Mouse (Mus musculus): Measurements from ENCODE around the gene Rundc3a.
A peak's percentile ranks its signal among the peaks of the same experiment; 100 is the strongest.
"Not testable (repeated sequence)": the region's sequence is repeated elsewhere in the genome, so short reads cannot be mapped to it uniquely, and the experiment has no call there.

Gene Rundc3a

DNA sequence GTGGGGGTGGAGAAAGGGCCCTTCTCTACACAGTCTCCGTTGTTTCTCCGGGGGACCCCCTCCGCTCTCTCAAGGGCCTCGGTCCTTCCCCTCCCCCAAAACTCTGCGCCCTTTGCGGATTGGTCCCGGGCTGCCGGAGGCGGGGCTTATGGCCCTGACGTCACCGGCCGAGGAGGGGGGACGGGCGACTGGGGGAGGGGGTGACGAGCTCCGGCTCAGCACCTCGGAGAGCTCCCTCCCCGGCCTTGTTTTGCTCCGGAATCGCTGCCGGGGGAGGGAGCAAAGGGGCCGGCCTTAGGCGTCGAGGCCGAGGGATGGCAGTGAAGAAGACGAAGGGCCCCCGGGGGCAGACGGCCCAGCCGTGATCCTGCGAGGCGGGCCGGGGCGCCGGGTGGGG lies at the start of gene Rundc3a:
TSS of gene Rundc3a (plus strand) at position 166 of the 397 bp plus-strand sequence.
- peak; percentile 95 for DNase-seq

GRCm38 (mm10) chr11:102344458-102344857 lies 48.7 kb upstream of the Rundc3a start:
- no peak for DNase-seq

- no peak for DNase-seq
Observed at GRCm38 (mm10) chr11:102346926-102347325, 46.3 kb upstream of the Rundc3a start.

DNA sequence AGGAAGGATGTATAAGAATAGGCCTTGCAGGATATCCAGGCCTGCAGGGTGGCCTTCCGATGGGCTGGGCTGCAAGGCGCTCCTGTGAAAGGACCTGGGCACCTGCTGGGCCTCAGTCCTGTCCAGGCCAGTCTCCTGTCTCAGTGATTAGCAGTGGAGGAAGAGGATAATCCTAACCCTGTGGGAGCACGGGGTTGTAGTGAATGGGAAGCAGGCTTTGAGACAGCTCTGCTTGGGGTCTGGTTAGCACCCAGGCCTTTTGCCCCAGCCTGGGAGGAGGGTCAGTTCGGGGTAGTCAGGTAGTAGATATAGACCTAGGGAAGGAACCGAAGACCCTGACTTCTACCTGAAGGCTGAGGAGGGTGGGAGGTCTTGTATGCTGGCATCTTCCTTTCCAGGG lies 45.5 kb upstream of the Rundc3a start:
- DNase-seq: no peak

GRCm38 (mm10) chr11:102348101-102348585 lies 45.1 kb upstream of the Rundc3a start:
- no peak for DNase-seq

DNA sequence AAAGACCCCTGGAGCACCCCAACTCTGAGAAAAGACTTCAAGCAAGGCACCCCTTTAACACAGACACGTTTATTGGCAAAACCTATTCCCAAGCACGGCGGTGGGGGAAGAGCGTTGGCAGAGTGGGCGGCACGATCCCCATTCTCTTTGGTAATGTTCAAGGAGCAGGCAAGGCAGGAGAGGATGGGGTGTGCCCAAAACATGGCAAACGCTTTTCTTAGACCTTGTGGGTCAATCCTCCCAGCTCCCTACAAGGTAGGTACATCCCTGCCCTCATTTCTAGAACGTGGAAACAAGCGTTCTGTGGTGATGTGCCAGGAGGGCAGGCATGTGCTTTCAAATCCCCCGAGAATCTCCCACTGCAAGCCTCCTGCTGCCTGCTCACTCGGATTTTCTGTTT lies 44.4 kb upstream of the Rundc3a start:
- no peak for DNase-seq

DNA sequence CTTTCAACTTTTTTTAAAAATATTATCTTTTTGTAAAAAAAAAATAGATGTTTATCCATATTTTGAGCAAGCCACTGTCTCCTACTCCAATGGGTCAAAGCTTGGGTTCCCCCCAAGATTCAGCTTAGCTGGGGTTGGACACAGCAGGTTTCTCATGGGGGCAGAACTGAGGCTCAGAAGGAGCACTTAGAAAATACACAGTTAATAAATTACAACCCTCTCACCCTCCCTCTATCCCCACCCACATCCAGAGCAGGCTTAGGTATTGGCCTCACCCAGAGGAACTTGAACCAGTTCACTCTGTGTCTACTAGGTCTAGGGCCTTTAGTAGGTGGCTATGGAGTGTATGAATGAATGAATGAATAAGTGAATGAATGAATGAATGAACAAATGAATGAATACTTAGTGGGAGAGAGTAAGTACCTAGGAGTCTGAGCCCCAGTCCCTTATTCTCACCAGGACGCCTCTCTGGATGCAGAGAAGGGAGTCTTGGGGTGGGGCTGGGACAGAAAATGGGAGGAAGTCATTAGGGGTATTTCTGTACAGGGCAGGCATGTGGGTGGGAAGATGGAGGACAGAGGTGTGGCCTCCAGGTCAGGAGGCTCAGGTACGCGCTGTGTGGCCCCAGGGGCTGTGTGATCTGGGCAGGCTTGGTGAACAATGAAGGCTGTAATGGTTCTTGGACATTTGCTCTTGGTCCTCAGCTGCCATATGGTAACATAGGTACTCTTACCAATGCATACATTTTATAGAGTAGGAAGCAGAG lies 43.8 kb upstream of the Rundc3a start:
- DNase-seq: no peak

GRCm38 (mm10) chr11:102350416-102350815 lies 42.8 kb upstream of the Rundc3a start:
- no peak for DNase-seq

DNA sequence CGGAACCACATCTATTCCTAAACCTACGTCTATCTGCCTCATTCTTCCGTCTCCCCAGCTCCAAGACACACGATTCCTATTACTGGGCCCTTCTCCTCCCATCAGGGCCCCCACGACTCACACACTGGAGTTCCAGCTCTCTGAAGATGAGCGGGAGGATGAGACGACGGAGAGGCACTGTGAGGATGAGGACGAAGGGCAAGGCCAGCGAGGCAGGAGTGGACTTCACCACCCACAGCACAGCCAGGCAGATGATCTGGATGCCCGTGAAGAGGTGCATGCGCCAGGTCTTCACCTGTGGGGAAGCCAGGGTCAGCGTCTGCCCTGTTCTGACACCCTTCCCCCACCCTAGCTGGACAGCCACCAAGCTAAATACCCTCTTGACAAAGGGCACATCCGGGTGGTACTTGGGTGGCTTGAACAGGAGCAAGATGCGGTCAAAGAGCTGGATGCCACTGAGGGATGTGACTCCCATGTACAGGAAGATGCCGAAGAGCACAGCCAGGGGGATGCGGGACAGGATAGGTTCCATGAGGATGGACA lies 42.2 kb upstream of the Rundc3a start:
- no peak for DNase-seq

DNA sequence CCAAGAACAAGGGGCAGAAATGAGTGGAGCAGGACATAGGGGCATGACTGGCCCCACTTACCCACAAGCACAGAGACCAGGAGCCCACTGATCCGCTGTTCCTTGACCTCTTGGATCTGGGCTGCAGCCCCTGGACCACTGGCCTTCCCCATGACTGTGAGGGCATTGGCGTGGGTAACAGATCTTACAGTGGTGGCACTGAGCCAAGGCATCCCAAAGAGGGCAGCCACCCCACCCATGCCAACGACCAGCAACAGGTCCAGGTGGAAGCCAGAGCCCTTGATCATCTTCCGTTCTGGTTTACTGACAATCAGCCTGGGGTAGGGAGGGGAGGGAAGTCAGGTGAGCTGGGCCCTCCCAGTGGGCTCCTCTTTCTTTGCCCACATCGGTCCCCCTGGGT lies 40.8 kb upstream of the Rundc3a start:
- no peak for DNase-seq

GRCm38 (mm10) chr11:102353021-102353431 lies 40.2 kb upstream of the Rundc3a start:
- no peak for DNase-seq

DNA sequence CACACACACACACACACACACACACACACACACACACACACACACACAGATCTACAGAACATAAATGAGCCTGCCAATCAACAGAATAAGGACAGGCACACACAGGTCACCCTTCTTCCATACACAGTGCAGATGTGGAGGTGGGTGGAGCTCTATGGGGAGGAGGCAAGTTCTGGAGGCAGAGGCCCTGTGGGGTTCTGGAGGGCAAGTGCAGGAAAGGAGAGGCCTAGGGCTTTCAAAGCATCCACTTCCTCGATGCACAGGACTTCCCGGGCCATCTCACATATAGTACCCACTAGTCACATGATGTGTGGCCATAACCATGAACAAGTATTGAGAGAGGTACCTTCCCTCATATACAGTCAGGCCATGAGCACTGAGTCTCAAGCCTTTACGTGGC lies 37.7 kb upstream of the Rundc3a start:
- DNase-seq: no peak

DNA sequence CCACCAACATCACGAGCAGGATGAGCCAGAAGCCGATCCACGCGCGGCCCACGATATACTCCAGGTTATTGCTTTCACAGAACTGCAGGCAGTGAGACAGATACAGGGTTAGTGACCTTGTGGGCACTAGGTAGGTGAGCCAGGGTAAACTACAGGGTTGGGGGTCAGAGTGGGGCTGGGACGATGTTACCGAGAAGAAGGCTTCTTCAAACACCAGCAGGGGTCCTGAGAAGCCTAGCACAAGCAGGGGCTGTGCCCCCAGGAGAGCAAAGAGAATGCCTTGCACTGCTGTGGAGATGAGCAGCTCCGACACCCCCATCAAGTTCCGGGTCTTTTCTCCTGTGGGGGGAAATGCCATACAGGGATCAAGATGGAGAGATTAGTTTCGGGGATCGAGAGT lies 37.0 kb upstream of the Rundc3a start:
- no peak for DNase-seq

DNA sequence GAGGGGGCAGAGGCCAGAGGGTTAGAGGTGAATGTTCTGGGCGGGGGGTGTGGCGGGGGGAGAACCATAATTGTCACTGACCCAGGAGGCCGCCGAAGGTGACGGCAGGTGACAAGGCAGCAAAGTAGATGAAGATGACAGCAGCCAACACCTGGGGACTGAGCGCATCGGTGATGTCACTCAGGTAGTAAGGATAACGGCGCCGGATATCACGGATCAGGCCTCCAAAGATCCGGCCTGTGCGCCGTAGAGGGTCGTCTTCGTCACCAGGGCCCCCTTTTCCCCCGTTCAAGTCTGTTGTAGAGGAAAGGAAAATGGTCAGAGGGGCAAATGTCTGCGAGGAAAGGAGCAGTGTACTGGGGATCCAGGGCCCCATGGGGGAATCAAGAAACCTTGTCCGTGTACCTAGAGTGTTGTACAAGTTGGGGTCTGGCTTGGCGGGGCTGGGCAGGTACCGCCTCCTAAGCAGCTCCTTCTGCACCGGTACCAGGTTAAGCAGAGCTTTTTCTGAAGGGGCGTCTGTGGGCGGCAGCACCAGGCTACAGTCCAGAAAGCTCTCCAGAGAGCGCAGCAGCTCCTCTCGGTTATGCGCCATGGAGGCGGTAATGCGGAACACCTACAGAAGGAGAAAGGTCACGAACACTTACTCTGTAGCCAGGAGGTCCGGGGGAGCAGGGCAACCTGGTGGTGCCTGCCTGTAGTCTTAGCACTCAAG lies 36.4 kb upstream of the Rundc3a start:
- peak; percentile 22 to 40 for DNase-seq

DNA sequence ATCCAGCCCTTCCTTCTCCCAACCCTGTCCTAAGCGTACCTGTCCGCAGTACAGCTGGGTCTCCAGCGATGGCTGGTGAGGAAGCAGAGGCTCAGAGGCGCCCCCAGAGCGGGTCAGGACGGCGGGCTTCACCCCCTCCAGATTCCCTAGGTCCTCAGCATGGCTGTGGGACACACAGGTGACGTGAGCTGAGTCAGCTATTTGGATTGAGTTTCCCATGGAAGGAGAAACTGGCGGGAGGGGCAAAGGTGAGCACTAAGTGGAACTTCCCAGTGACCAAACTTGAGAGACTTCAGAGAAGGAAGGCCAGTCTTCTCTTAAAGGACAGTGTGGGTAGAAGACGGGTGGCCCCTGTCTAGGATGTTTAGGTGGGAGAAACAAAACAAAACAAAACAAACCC lies 34.8 kb upstream of the Rundc3a start:
- no peak for DNase-seq

- no peak for DNase-seq
Observed at GRCm38 (mm10) chr11:102361776-102362495, 31.3 kb upstream of the Rundc3a start.

DNA sequence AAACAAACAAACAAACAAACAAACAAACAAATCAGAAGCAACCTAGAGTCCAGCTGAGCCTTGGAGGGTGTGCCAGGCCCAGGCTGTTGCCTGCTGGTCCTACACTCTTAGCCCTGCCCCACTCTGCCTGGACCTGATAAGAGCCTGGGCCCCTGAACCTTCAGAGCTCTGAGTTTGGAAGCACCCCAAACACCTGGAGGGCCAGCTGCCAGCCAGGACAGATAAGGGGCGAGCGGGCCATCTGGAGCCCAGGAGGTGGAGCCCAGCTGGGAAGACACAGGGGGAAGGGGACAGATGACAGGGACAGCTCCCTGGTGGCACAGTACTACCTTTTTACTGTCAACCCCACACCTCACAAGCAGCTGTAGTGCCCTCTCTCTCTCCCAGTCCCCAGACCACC lies 29.6 kb upstream of the Rundc3a start:
- no peak for DNase-seq

- DNase-seq: no peak
Observed at GRCm38 (mm10) chr11:102364570-102365371, 28.4 kb upstream of the Rundc3a start.

- DNase-seq: no peak
Observed at GRCm38 (mm10) chr11:102365699-102366098, 27.5 kb upstream of the Rundc3a start.

GRCm38 (mm10) chr11:102366103-102366502 lies 27.1 kb upstream of the Rundc3a start, which contains the start of gene Slc4a1:
TSS of gene Slc4a1 (minus strand) at chr11:102366203.
- not testable (repeated sequence) for DNase-seq

DNA sequence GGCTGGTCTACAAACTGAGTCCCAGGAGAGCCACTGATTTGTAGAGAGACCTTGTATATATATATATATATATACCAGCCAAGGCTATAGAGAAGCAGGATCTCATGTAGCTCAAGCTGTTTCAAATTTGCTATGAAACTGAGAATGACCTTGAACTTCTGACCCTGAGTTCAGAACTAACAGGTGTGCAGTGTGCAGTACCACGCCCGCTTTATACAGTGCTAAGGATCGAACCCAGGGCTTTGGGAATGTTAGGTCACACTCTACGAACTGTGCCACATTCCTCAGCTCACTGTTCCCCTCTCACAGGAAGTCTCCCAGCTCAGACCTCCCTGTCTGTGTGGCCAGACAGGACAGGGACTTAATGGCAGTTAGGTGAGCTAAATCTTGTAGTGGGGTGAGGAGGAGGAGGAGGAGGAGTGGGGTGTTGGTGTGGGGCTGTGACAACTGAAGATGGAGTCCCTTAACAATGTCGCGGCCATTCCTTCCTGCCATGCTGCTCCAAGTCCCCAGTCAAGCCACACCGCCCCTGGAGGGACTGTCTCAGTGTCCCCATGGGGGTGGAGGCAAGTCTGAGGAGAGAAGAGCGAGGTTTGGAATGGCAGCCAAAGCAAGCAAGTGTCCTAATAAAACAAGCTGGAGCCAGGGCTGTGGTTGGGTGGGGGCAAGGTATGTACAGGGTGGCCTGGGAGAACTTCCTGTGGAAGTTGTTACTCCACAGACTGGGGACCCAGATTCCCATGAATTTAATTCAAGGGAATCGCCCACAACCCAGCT lies 25.5 kb upstream of the Rundc3a start:
- DNase-seq: no peak

Data from kidney, postnatal 4 days (tissue).